Mouse (Mus musculus): ENCODE measurements at regions not wholly inside any gene's neighbourhood (a gene's known extent, or its start where the extent isn't known, plus 50 kb on each side); places are given as distances from the start of the nearest gene placed in this dataset.
A peak's percentile ranks its signal among the peaks of the same experiment; 100 is the strongest.

DNA sequence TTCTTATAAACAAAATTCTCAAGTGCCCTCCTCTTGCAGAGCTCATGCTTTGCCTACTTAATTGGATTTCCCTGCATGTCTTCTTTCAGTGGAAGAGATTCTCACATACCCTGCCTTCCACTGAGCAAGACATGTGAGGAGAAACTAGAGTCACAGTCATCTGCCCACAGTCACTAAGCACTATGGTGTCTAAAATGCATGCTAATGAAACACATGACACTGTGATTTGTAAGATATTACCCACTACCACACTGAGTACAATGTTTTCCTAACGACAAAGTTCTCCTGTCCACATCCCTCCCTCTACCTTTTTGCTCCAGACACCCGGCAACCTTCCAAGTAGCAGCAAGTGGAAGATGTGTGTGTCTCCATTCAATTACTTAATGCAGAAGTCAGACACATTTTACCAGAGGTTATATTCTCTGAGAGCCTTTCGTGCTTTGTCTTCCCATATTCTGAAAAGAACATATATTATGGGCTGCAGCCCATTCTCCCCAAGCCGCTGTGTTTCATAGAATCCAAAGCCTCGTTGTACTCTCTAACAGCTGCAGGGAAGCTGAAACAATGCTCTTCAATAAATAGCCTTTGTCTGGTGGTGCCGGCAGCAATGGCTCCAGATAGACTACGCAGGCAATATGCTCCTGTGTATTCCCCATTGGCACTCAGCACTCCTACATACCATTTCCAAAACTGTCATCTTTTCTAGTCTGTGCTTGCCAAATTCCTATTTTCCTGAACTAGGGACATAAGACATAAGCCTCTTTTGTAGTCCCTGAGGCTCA lies 670.7 kb downstream of the Poteg start:
- no peak for DNase-seq

DNA sequence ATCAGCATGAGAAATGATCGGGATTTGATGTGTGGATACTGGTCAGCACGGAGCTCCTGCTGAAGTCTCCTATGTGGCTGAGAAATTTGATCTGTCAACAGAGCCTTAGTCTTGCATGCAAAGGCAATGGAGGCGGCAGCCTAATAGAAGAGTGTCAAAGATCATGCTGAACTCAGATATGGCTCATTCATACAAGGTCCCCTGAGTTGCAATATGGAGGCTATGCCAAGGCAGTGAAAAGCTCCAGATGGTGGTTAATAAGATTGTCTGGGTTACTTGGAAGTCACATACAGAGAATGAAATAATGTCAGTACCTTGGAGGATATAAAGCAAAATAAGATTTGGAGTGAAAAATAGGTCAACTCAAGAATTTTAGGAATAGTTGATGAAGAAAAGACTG lies 677.6 kb downstream of the Poteg start:
- peak; percentile 22 to 24 for DNase-seq

DNA sequence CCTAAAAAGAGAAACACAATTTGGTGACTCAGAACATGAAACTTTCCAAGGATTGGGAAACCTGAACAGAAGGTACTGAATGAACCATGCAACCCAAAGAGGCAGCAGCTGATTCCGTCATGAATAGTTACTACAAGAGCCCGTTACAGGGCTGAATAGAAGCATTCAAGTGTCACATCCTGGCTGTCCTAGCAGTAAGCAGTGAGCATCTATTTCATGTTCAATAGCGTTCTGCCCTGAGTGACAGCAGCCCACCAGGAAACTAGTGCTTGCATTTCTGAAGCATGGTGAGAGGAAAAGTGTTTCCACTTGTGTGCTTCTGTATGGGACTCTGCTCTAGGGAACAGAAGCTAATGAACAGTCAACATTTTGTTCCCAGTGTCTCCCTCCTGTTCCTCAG lies 694.4 kb downstream of the Poteg start:
- no peak for DNase-seq

DNA sequence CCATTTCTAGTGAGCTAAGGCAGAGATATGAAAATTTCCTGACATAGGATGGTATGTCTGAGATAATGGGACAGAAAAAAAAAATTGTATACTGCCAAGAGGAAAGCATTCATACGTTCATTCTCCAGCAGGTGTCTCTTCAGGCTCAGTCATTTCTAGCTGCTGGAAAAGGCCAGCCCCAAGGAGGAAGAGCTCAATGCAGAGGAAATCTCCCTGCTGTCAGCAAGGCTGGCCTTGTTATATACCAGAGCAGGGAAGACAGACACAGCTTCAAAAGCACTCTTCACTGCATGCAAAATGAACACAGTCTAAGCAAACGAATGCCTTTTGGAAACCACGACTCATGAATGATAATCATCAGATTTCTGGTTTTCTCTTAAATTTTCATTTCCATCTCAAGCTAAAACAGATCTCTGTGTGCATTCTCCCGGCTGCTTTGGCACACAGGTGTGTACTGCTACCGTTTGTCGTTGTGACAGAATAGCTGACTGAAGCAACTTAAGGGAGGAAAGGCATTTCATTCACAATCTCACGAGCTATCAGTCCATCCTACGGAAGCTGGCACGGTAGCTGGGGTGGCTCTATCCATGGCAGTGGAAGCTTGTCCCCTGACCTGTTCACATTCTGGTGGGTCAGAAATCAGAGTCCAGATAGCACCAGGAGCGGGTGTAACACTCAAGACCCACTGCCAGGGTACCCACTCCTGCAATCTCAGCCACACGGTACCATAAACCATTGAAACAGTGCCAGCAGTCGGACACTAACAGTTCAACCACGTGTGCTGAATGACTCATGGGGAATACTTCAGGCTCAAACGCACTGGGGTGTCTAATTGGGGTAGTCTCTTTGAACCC lies 701.4 kb downstream of the Poteg start:
- DNase-seq: peak; percentile 2 to 17

DNA sequence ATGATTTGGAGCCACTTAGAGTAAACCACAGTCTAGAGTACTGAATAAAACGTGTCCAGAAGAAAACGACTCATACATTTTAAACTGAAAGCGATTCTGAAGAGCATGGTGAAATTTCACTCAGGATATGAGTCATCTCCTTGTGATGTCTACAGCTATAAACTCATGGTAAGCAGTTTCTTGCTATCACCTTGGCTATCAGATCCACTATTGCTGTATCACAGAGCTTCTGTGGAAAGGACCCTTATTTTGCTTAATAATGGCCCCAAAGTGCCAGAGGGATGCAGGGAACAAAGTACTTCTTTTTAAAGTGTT lies 701.9 kb downstream of the Poteg start:
- DNase-seq: no peak

DNA sequence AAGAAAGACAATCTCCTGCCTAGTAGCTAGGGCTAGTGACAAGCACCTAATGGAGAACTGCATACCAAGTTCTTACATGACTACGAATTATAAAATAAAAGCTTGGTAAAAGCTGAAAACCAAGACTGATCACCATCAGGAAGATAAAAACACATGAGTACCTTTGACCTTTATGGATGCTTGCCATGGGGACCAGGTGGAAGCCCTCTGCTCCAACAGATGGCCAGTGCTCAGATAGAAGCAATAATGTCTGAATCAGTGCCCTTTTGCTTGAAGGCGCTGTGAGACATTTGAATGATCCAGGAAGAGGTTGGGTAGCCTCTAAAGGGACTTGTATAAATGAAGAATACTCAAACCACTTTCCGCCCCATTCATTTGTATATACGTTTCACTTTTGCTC lies 713.2 kb downstream of the Poteg start:
- no peak for DNase-seq

DNA sequence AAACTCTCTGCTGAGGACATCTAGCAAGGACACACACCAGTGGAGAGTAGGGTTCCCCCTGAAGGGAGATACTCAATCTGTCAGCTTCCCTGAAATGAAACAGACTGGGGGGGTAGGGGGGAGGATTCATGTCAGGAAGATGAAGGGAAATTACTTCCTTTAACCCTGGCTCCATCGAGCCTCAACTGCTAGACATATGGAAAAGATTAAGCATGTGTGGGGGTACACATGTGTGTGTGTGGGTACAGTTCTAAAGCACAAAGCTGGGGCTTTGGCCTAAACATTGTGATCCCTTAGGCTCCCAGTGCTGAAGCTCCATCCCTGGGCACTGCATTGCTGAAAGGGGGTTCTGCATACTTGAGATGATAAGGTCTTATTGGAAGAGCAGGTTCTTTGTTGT lies 720.6 kb downstream of the Poteg start:
- DNase-seq: no peak

DNA sequence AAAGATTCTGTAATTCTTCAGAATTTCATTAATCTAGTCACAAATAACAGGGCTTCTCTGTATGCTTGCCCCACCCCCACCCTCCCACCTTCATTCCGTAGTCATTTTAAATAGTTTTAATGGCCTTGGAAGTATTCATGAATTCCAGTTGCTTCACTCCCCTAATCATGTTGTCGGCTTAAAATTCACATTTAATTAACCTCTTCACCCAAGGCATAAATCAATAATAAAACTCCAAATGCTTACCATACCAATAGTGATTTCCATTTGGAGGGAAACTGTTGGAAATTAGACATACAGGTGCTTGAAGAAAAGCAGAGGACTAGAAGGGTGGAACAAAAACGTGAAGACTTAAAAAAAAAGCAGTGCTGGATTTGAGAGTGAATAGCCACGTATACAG lies 724.0 kb downstream of the Poteg start:
- no peak for DNase-seq

DNA sequence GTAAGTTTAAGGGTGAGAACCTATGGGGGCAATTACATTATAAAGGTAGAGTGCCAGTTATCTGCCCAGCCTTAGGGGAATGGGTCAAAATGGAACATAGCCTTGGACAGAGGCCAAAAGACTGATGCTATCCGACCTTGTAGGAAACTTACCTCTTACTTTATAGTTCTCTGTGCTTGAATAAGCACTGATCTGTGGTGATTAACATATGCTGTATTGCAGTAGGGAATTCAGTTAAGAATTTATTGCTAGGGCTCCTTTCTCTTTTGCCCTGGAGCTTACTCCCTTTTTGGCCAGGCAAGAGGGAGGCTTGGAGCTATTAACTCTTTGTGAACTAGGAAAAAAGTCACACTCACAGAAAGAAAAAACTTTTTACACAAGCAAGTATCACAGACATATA lies 748.5 kb downstream of the Poteg start:
- no peak for DNase-seq

DNA sequence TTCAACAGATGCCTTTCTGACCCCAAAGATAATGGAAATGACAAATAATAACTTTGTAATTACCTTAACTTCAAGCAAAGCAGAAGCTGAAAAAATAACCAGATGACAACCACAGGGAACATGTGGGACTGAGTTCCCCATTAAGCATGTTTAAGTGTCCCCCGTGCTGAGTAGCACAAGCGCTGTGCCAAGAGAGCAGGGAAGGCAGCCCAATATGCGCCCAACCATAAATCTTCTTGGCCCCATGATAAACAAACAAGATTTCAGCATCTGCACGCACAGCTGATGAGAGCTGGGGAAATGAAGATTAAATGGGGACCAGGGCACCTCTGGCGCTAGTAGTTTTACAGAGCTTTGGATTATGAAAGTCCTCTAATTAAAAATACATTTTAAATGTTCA lies 788.1 kb downstream of the Poteg start:
- DNase-seq: no peak

DNA sequence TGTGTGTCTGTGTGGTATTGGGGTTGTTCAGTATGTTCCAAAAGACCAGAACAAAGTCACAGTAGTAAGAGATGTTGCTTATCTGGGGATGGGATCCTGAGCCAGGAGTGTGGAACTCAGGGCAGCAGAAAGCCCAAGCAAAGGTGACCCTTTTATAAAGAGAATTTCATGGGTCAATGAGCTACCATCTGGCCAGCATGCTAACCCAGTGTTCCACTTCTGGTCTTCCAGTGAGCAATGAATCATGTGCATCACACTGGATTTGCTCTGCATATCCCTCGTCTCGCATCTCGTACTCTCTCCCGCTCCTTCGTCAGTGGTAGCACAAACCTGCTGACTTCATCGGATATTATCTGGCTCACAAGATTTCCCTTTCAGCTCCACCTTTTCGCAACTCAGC lies 791.9 kb downstream of the Poteg start:
- no peak for DNase-seq

DNA sequence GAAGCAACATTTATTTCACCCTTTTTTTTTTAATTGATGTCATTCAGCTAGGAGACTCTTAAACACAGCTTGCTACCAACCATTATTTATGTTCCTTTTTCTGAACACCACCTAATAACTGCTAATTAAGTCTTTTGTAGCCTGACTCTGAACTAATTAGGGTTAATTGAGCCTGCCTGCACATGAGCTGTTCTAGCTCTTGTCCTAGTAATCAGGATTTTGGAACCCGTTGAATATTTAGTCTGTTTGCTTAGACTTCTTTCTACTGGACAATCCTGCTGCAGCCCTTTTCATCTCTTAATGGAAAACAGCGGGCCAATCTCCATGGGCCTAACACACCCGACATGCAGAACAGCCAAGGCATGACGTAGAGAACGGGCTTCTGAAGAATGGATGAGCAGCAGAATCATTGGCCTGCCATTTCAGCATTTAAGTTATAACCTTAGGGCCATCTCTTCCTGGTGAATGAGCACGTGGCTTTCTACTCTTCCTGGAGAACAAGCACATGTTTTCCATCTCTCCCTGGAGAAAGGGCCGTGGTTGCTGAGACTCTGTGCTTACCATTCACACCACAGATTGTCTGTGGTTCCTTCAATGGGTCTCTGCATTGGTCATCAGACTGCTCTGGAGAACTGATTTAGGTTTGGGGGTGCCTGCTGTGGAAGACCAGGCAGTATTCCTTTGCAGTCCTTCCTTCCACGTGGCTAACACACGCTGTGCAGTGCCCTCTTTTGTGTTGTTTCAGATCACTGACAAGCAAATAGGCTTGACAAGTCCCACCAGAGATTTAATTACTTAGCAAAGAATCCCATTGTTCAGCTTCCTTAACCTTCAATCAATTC lies 805.1 kb downstream of the Poteg start:
- DNase-seq: no peak

DNA sequence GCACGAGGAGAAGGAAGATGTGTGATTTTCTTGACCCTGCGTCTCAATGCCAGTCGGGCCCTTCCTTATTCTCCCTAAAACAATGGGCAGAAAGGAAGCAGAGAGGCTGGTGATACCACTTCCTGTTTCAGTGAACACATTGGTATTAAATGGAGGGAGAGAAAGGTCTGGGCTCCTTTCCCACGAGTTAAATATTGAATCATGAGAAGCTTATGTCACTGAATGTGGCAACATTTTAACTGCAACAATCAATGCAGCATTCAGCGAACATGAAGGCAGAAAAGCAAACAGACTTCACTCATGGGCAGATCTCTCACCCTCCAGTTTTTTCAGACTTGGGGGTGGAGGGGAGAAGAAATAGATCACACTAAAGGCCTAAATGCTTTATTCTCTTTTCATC lies 819.8 kb downstream of the Poteg start:
- DNase-seq: no peak

DNA sequence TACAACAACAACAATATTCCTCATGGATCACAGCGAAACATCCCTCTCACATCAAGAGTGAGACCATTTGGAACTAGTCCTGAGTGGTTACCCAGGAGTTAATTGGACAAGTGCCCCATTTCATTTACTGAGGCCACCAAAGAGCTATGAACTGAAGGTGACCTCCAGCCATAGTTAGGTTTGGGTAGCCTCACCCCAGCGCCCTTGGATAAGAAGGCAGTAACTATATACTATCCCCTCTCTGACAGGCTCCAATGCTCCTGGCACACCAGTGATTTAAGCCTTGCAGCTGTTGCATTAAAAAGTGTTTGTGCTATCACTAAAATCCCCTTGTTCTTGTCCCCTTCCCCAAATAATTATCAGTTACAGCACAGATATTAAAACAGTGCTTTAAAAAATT lies 836.8 kb downstream of the Poteg start:
- DNase-seq: no peak

DNA sequence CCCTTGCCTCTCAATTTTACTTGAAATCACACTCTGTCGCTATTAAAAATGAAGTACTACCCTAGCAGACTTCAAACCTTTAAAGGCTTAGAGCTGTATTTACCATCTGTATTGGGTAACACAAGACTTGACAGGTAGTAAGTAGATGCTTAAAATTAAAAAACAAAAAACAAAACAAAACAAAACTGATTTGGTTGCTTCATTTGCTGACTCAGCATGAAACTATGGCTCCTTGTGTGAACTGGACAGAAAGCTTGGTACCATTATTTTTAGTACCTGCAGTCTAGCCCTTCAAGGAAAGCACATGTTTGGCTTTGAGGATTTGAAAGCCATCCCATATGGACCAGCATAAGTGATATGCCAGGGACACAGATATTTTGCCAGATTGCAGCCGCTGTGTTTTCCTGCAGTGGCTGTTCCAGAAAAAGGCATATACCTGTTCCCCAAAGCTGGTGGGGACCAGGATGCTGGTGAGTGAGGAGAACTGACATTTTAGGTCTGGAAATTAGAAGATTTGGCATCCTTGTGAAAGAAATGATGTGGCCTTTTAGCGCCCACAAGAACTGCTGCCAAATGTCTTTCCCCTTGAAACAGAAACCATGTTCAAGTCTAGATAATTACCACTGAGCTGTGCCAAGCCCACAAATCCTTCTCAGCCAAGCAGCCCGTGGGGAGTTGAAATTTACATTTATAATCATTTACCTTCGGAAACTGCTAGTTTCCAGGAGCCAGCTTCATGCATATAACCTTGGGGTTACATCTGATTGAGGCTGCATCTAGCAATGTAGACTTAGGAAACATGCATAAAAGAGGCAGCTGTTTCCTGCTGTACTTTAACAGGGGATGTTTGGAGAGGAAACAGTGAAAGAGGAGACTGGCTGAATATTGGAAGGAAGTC lies 851.7 kb downstream of the Poteg start:
- peak; percentile 40 to 55 for DNase-seq

DNA sequence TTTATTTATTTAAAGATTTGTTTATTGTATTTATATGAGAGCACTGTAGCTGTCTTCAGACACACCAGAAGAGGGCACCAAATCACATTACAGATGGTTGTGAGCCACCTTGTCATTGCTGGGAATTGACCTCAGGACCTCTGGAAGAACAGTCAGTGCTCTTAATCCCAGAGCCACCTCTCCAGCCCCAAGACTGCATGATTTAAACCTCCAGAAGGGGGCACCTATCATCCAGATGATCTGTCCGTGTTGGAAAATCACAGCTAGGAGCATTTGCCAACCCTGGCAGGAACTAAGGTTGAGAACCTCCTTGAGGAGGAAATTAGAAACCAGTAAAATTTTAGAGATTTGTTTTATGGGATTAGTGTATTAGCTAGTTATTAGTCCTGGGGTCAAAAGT lies 869.6 kb downstream of the Poteg start:
- DNase-seq: peak; percentile 3 to 7

DNA sequence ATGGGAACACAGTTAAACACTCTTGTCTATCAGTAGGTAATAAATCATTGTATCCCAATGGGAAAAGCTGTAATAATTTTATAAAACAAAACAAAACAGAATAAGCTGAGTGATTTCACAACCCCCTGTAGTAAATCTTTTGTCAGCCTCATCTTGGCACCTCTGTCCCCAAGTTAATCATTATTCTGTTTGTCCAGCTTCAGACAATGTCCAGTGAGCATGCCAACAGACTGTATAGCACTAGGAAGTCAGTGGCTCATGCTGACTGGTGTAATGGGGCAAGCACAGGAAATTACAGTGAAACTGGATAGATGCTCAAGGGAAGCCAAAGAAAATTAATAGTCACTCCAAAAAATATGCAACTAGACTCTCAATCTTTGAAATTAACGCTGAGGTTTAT lies 885.9 kb downstream of the Poteg start:
- no peak for DNase-seq

DNA sequence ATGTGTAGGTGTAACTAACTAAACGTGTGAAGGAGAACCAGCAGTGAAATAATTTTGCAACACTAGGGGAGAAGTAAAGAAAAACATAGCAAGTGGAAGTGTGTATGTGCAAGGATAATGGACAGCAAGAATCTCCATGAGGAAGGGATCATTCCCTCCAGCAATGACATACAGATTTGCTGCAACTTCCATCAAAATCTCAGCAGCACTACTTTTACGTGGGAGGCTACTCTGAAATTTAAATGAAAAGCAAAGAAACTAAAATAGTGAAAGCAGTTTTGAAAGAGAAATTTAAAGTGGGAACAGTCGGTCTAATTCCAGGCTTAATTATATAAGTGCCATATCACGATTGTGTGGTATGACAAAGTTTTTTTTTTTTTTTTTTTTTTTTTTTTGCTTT lies 890.0 kb downstream of the Poteg start:
- no peak for DNase-seq

DNA sequence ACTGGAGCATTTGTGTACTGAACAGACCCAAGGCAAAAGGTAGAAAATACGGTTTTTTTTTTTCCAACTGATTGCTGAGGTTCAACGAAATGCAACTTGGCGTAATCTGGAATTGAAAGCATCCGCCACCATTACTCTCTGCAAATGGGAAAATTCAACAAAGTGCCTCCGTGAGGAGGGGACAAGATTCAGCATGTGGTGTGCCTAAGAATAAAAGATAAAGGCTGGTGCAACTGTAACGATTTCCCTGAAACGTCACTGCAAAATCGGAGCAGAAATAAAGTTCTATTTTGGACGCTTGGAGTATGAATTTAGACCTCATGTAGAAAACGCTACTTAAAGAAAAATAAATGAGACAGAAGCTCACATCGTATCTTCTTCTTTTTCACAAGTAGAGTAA lies 893.8 kb downstream of the Poteg start:
- no peak for DNase-seq

DNA sequence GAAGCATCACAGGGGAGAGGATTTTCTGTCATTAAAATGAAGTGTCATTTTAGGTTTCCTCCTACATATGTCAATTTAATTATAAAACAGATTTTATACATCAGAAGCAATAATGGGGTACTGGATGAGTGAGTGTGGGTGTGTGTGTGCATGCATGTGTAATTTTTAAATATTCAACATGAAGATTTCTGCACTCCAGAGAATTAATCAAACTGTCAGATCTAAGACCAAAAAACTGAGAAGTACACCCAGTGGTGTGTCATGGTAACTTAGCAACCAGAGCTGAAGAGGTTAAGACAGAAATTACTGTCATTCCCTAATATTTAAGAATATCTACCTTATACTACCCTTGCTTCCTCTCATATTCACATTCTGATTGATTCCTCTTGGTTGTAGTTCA lies 919.0 kb downstream of the Poteg start:
- DNase-seq: no peak

DNA sequence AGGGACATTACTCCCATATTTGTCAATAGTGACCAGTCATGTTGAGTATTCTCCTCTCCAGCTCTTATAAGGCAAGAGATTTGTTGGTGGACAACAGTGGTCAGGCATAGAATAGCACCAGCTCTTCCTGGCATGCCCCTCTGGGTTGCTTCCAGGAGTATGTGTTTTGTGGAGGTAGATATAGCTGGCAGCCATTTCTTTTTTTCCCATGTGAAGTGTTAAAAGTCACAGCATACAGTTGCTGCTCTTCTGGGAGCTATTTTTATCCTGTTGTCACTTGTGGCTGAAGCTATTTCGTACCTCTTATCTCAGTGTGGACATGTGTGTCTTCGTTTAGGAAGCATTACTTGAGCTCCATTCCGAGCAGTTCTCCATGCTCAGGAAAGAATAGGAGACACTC lies 919.9 kb downstream of the Poteg start:
- peak; percentile 10 to 13 for DNase-seq

DNA sequence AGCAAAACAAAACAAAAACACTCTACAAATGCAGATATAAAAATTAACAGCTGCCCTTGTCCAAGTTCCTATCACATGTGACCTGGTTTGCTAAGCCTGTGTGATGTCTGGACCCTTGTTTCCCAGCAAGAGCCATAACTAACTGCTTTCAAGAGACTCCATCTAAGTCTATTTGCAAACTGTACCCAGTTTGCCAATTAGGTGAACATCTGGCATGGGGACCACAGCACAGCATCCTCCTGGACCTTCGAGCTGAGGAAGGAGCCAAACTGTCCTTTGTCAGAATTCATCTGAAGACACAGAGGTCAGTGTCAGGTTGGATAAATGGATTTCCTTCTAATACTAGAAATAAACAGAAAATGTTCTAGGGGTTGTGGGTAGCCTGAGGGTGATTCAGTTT lies 924.3 kb downstream of the Poteg start:
- no peak for DNase-seq
